Mouse (Mus musculus) thymus, postnatal 0 days (tissue): ENCODE data around the gene Cdc42ep2. TPM values are rescaled to one million over a fixed set of nuclear protein-coding genes. Genes with fewer than 3 reads are reported as not detected.

Source experiments
- DNase-seq: peaks from one replicate; pipeline ENCODE4 v3.0.0-alpha.2; 2015; ENCODE audit warnings: low spot score
- polyA plus RNA-seq: library from polyadenylated mRNA; unstranded; fragments of >200 nt; fragmentation: Nextera tagmentation; extraction: Ambion mirVana; gene quantifications from 2 replicates; pipeline ENCODE4 v1.2.1, GENCODE M21; 2015

Gene Cdc42ep2
- polyA plus RNA-seq, result 5.2 and 6.7 TPM in 2 replicates

DNA sequence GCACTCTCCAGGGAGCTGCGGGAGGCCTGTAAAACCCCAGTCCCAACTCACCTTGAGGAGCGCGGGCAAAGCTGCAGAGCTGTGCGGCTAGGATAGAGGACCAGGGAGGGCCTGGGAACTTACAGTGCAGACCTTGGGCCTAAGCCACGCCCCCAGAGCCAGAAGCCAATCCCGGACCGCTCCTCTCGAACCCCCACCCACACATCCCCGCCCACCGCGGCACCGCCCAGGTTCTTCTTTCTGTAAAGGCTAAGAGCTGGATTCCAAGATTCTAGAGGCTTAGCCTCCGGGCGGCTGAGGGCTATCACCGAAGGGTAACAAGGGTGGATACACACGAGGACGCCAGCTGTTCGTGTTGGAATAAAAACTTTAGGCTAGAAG, at the start of gene Cdc42ep2:
Gene Cdc42ep2, minus strand, starts transcription at position 104 of the 381 bp plus-strand sequence.
- DNase-seq, result peak; percentile 92

DNA sequence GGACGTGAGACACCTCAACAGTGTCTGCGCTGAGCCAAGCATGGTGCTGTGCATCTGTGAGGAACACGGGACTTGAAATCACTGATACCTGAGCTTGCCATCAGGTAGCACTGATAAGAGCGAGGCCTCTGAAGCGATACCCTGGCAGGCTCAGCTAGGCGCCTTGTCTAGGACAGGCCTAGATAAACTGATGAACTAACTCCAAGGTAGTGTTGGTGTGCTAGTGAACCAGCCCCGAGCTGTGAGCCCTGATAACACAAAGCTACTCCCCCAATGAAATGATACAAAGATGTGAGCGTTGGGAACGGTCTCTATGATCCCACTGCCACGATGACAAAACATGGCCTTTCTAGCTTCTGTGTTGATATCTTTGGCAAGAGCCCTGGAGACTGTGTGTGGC, 43.0 kb upstream of the Cdc42ep2 start:
- DNase-seq, result no peak

GRCm38 (mm10) chr19:5966786-5967185, 42.2 kb upstream of the Cdc42ep2 start:
- DNase-seq, result no peak

- DNase-seq, result no peak
Measured at GRCm38 (mm10) chr19:5965910-5966309, 41.3 kb upstream of the Cdc42ep2 start.

GRCm38 (mm10) chr19:5965280-5965679, 40.7 kb upstream of the Cdc42ep2 start:
- peak; percentile 87 for DNase-seq

DNA sequence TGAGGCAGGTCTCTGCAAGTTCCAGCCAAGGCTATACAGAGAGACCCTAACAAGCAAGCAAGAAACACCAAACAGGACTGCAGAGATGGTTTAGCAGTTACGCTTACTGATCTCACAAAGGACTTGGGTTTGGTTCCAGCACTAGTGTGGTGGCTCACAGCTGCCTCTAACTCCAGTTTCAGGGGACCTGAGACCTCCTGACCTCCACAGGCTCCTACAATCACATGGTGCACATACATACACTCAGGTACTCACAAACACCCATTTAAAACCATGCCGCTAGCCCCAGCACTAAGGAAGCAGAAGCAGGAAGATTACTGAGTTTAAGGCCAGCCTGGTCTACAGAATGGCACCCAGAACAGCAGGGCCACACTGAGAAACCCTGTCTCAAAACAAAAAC, 40.2 kb upstream of the Cdc42ep2 start:
- no peak for DNase-seq

DNA sequence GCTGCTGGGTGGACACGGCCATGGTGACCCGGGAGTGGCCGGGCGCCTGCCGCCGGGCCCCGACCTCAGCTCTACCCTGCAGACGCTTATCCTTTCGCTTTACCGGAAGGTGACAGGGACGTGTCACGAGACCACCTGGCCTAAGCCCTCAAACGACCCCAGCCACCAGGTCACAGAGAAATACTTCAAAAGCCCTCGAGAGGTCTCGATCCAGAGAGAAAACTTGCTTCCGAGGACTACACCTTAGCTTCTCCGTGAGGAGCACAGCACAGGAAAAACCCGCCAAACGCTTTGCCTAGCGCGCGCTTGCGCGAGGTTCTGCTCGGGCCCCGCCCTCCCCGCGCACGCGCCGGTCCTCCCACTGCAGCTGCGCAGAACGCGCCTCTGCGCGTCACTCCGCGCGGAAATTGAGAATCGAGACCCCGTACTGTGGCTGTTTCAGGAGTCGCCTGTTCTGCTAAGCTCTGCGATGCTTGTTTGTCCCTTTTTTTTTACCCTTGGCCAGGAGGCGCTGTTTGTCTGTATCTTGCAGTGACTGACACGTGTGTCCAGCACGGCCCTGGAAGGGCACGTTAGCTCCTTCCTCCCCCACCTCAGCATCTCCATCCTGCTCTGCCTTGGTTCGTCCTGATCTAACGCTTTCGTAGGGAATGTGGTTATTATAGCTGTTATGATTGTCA, 39.4 kb upstream of the Cdc42ep2 start, which contains the start of gene Pola2:
Gene Pola2, minus strand, starts transcription at position 320 of the 680 bp plus-strand sequence.
- peak; percentile 93 for DNase-seq

GRCm38 (mm10) chr19:5962651-5963050, 38.0 kb upstream of the Cdc42ep2 start:
- DNase-seq, result no peak

GRCm38 (mm10) chr19:5957371-5957770, 32.8 kb upstream of the Cdc42ep2 start:
- DNase-seq, result no peak

GRCm38 (mm10) chr19:5956685-5957084, 32.1 kb upstream of the Cdc42ep2 start:
- peak; percentile 68 for DNase-seq

DNA sequence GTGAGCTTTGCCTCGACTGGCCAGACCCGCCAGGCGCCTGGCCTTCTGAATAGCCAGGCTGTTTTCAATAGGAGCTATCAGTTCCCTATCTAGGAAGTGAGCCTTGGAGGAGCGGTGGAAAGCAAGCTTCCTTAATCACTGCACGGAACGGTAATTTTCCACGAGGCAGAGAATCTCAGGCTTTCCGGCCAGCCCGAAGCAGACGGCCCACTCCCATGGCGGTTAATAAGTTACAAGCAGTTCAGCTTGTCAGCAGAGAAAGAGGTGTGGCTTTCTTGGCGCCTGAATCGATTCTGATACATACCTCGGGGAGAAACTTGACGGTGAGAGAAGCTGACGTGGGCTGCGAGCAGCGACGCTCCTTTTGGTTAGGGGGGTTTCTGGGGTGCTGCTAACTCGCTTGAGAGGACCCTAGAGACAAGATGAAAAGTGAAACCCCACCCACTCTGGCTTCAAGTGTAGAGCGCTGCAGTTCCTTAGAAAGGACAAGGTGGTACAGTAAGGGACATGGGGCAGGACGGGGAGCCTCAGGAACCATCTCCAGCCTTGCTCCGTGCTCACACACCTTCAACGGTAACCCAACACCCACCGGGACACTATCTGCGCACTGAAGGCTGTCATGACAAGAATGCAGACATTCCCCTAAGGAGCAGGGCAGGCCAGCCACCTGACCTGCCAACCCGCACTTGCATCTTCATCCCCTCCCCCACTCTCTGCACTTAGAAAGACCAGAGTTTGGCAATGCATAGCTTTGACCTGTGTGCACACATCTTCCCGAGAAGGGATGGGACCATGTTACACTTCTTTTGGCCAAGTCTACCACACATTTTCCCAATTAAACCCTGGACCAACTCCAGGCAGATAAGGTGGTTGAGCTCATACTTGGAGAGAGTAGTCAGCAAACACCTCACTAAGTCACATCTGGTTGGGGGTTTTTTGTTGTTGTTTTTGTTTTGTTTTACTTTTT, 31.4 kb upstream of the Cdc42ep2 start:
- DNase-seq, result no peak

DNA sequence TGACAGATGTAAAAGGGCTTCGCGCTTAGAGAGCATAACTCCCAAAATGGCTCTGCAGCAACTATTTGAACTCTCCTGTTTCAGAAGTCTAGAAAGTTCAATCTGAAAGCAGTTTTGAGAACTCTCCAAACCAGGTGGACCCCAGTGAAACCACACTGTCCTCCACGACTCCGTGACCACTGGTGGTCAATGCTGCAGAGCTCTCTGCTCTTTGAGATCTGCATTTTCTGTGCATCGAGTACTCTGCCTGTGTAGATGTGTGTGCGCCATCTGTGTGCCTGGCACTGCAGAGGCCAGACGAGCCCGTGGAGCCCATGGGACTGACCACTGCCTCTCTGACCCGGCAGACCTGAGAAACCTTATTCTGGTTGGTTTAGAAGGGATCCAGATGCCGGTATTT, 30.3 kb upstream of the Cdc42ep2 start:
- DNase-seq, result no peak

- no peak for DNase-seq
Measured at GRCm38 (mm10) chr19:5954031-5954710, 29.6 kb upstream of the Cdc42ep2 start.

DNA sequence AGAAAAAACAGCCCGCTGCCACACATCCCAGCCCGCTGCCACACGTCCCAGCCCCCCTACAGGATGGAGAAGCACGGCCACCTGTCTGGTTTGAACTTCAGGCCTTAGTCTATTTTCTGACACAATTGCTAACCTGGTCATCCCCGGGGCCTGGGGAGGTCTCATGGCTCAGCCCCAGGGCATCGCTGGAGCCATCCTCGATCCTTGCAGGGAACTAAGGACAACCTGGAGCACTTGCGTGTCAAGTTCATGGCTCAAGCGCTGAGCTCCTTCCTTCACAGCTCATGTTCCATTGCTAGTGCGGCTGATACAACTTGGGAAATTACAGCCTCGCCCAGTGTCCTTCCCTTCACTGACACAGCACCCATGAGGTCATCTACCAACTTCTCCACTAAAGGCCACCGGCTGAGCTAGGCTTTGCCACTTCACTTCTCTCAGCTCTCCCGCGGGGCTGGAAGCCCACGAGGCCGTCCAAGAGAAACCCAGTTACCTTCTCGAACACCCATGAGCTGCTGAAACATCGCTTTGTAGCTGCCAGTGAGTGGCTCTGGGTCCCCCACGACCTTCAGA, 28.7 kb upstream of the Cdc42ep2 start:
- DNase-seq, result no peak

- no peak for DNase-seq
Measured at GRCm38 (mm10) chr19:5952071-5952691, 27.6 kb upstream of the Cdc42ep2 start.

DNA sequence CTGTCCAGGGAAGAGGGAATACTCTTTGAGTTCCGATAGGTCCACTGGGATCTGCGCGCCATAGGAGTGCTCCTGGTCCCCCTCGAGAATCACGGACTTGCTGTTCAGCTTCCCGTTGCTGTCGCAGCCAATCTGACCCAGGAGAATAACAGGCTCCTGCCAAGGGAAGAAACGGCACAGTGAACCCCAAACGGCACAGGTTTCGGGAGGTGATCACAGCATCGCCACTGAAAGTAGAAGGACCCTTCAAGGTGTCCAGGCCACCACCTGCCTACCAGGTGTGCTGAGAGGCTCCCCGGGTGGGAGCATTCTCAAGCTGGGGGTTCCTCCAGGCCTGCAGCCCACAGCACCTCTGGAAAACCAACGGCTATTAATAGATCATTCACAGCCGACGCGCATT, 27.0 kb upstream of the Cdc42ep2 start:
- no peak for DNase-seq

DNA sequence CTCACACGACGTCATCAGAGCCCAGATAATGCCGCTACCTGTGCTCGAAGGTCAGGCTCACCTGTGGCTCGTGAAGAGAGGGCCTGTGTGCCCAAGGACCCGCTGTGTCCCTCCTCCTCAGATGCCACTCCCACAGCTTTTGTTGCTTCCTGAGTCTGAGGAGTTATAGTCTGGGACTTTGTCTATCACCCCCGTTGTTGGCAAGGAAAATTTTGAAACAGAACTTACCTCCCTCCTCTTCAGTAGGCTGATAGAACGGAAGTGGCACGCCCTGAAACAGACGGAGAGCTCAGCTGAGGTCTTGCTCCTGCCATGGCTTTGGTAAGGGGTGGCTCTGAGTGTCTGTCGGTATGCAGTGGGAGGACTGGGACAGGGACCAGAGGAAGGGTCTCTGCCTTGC, 25.6 kb upstream of the Cdc42ep2 start:
- DNase-seq, result no peak

DNA sequence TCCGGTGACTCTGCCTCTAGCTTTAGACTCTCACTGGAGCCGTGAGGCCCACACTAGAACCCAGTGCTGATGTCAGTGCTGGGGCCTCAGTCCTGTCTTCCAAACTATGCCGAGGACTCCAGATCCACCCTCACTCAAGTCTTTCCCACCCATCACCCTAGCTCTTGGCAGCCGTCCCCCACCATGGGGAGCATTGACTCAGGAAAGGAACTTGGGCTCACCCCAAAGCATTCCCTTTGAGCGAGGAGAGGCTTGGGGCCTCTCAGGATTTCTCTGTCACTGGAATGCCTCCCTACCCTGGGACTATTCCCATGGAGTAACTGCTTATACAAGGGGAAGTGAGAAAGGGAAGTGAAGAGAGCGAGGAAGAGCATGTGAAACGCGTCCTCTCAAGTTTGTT, 21.3 kb upstream of the Cdc42ep2 start:
- no peak for DNase-seq

DNA sequence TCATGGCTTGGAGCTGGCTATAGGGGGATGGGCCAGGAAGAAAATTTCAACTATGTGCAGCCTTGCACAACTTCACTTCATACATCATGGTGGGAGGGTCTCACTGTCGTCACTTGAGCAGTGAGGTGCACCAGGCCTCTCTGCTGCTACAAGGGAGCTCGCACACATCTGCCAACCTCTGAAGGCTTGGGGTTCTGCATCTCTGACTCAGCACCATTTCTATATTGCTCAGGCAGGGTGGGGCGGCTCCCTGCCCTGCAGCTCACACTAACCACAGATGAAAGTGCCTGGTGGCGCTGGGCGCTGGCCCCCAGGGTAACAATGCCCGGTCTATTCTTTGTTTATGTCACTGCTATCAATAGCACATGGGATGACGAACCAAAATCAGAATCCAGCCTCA, 20.4 kb upstream of the Cdc42ep2 start:
- DNase-seq, result no peak

DNA sequence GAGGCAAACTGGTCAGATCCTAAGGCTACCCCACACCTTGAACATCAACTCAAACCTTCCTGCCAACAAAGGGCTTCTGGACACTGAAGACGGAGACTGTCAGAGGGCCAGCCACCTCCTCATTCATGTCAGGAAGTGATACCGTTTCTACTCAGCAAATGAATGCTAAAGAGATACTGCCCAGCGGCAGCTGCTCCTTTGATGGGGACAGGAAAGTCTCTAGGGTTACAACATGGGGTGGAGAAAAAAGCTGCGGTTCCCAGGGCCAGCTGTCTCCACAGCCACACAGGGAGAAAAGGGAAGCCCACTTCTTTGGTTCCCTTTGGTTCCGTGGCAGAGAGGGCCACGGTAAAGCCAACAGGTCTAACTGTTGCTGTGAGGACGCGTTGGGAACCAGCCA, 19.5 kb upstream of the Cdc42ep2 start:
- DNase-seq, result no peak

- no peak for DNase-seq
Measured at GRCm38 (mm10) chr19:5943404-5943803, 18.8 kb upstream of the Cdc42ep2 start.
